Mouse (Mus musculus) forebrain, embryonic 11.5 days (tissue): Measurements from ENCODE around the gene Ppp3ca. TPM values are rescaled to one million over a fixed set of nuclear protein-coding genes. Genes with fewer than 3 reads are reported as not detected.

ENCODE experiments used
- ATAC-seq: fragments of 200-750 bp; cut with Nextera tagmentation; replicated peaks from 2 replicates; pipeline ENCODE4 v1.8.0; 2017; ENCODE audit warnings: moderate TSS enrichment; ENCODE audit not compliant: low FRiP score
- DNase-seq: peaks from one replicate; pipeline ENCODE4 v3.0.0-alpha.2; 2017; ENCODE audit warnings: low spot score
- H3K27ac ChIP-seq: fragments of 300-500 bp; sonication (generic); 2 replicates; pipeline ENCODE4 v1.5.1; 2014; ENCODE audit warnings: low read depth, low read length
- H3K27me3 ChIP-seq: fragments of 300-500 bp; sonication (generic); 2 replicates; pipeline ENCODE4 v1.6.1; 2014; ENCODE audit warnings: mild to moderate bottlenecking, low read length, mixed read lengths; ENCODE audit not compliant: control insufficient read depth, insufficient read depth
- H3K36me3 ChIP-seq: fragments of 300-500 bp; sonication (generic); 2 replicates; pipeline ENCODE4 v1.6.1; 2014; ENCODE audit warnings: mild to moderate bottlenecking, low read length, moderate library complexity, mixed read lengths; ENCODE audit not compliant: control insufficient read depth, insufficient read depth
- H3K4me1 ChIP-seq: fragments of 300-500 bp; sonication (generic); replicated peaks from 2 replicates; pipeline ENCODE4 v1.6.1; 2014; ENCODE audit warnings: low read length, mixed read lengths; ENCODE audit not compliant: control insufficient read depth, insufficient read depth
- H3K4me2 ChIP-seq: fragments of 300-500 bp; sonication (generic); 2 replicates; pipeline ENCODE4 v1.6.1; 2014; ENCODE audit warnings: low read depth, mild to moderate bottlenecking, low read length, moderate library complexity, mixed read lengths; ENCODE audit not compliant: severe bottlenecking
- H3K4me3 ChIP-seq: fragments of 300-500 bp; sonication (generic); 2 replicates; pipeline ENCODE4 v1.5.1; 2014; ENCODE audit warnings: low read depth, low read length
- H3K9ac ChIP-seq: fragments of 300-500 bp; sonication (generic); 2 replicates; pipeline ENCODE4 v1.6.1; 2014; ENCODE audit warnings: low read length
- H3K9me3 ChIP-seq: fragments of 300-500 bp; sonication (generic); 2 replicates; pipeline ENCODE4 v1.6.1; 2016; ENCODE audit warnings: low read length, mixed read lengths; ENCODE audit not compliant: control insufficient read depth
- WGBS: fragments of 180-500 bp; shearing (Covaris S2); extraction: QIAGEN DNeasy Blood & Tissue Kit; methylation state at CpG from one replicate; pipeline ENCODE4 v1.1.7; 2014; 5-methylcytosine and 5-hydroxymethylcytosine counted together
- polyA plus RNA-seq: library from polyadenylated mRNA; unstranded; fragments of >200 nt; fragmentation: Nextera tagmentation; extraction: Ambion mirVana; gene quantifications from 2 replicates; pipeline ENCODE4 v1.2.1, GENCODE M21; 2014

The Ppp3ca gene
- polyA plus RNA-seq, 1 experiment from 2014 or later, result 59.0 TPM

GRCm38 (mm10) chr3:136862051-136862837 is 192.3 kb downstream of the Ppp3ca start:
- H3K36me3 ChIP-seq, result no peaks in the 10 kb centered on the region
- no peaks in the 10 kb centered on the region for H3K27me3 ChIP-seq
- 92% methylated on average over 11 of the region's 11 CpGs for WGBS
- ATAC-seq (no peak), DNase-seq (no peak)
- no peak overlapping the region for H3K4me2 ChIP-seq
- H3K9me3 ChIP-seq, result no peaks in the 10 kb centered on the region
- no peak overlapping the region for H3K9ac ChIP-seq
- H3K4me1 ChIP-seq, result no peaks in the 10 kb centered on the region
- no peak overlapping the region for H3K27ac ChIP-seq
- H3K4me3 ChIP-seq, result no peak overlapping the region

- ATAC-seq (no peak), DNase-seq (no peak)
- H3K4me2 ChIP-seq, result no peak overlapping the region
- H3K9me3 ChIP-seq, result no peaks in the 10 kb centered on the region
- H3K4me1 ChIP-seq, result no peaks in the 10 kb centered on the region
- H3K27ac ChIP-seq, result no peak overlapping the region
- WGBS, result 88% methylated on average over 5 of the region's 5 CpGs
- no peaks in the 10 kb centered on the region for H3K36me3 ChIP-seq
- no peak overlapping the region for H3K9ac ChIP-seq
- no peaks in the 10 kb centered on the region for H3K27me3 ChIP-seq
- no peak overlapping the region for H3K4me3 ChIP-seq
Measured at GRCm38 (mm10) chr3:136863127-136863526, 193.2 kb downstream of the Ppp3ca start.

- Histone ChIP-seq H3K4me1 (no peaks in the 10 kb centered on the region), H3K27me3 (no peaks in the 10 kb centered on the region), H3K4me2 (no peak overlapping the region), H3K36me3 (no peaks in the 10 kb centered on the region), H3K27ac (no peak overlapping the region), H3K9ac (no peak overlapping the region), H3K9me3 (no peaks in the 10 kb centered on the region), H3K4me3 (no peak overlapping the region)
- no peak for ATAC-seq
- DNase-seq, result no peak
Measured at GRCm38 (mm10) chr3:136864306-136864705, 194.4 kb downstream of the Ppp3ca start.

- Histone ChIP-seq H3K4me3 (no peak overlapping the region), H3K27ac (no peak overlapping the region), H3K4me1 (no peaks in the 10 kb centered on the region), H3K9ac (no peak overlapping the region), H3K9me3 (no peaks in the 10 kb centered on the region), H3K4me2 (no peak overlapping the region), H3K27me3 (no peaks in the 10 kb centered on the region), H3K36me3 (no peaks in the 10 kb centered on the region)
- ATAC-seq (no peak), DNase-seq (no peak)
- WGBS, result 93% methylated on average over 4 of the region's 4 CpGs
Measured at GRCm38 (mm10) chr3:136865176-136865859, 195.4 kb downstream of the Ppp3ca start.

- no peaks in the 10 kb centered on the region for H3K4me1 ChIP-seq
- H3K4me2 ChIP-seq, result no peak overlapping the region
- DNase-seq (no peak), ATAC-seq (no peak)
- H3K27ac ChIP-seq, result no peak overlapping the region
- H3K4me3 ChIP-seq, result no peak overlapping the region
- no peaks in the 10 kb centered on the region for H3K9me3 ChIP-seq
- H3K9ac ChIP-seq, result no peak overlapping the region
- no peaks in the 10 kb centered on the region for H3K27me3 ChIP-seq
- 94% methylated on average over 3 of the region's 3 CpGs for WGBS
- no peaks in the 10 kb centered on the region for H3K36me3 ChIP-seq
Measured at GRCm38 (mm10) chr3:136866095-136866494, 196.2 kb downstream of the Ppp3ca start.

GRCm38 (mm10) chr3:136866571-136866970 is 196.6 kb downstream of the Ppp3ca start:
- ATAC-seq (no peak), DNase-seq (no peak)
- Histone ChIP-seq H3K9me3 (no peaks in the 10 kb centered on the region), H3K4me3 (no peak overlapping the region), H3K36me3 (no peaks in the 10 kb centered on the region), H3K27me3 (no peaks in the 10 kb centered on the region), H3K4me2 (no peak overlapping the region), H3K9ac (no peak overlapping the region), H3K27ac (no peak overlapping the region), H3K4me1 (no peaks in the 10 kb centered on the region)
- WGBS, result 85% methylated on average over 3 of the region's 3 CpGs

GRCm38 (mm10) chr3:136867366-136867765 is 197.4 kb downstream of the Ppp3ca start:
- Histone ChIP-seq H3K27me3 (no peaks in the 10 kb centered on the region), H3K36me3 (no peaks in the 10 kb centered on the region), H3K4me2 (no peak overlapping the region), H3K4me3 (no peak overlapping the region), H3K4me1 (0 out of 2 replicates have a peak, but pooled peaks cover 3% of the 10 kb centered on the region), H3K9ac (no peak overlapping the region), H3K9me3 (no peaks in the 10 kb centered on the region), H3K27ac (no peak overlapping the region)
- ATAC-seq (no peak), DNase-seq (no peak)
- 91% methylated on average over 2 of the region's 2 CpGs for WGBS

GRCm38 (mm10) chr3:136871772-136872532 is 202.0 kb downstream of the Ppp3ca start:
- no peak overlapping the region for H3K4me2 ChIP-seq
- no peaks in the 10 kb centered on the region for H3K9me3 ChIP-seq
- H3K27me3 ChIP-seq, result no peaks in the 10 kb centered on the region
- no peaks in the 10 kb centered on the region for H3K36me3 ChIP-seq
- WGBS, result 87% methylated on average over 14 of the region's 14 CpGs
- DNase-seq (no peak), ATAC-seq (0 out of 2 replicates have a peak, but pooled peaks have one; percentile 40)
- peaks cover 5% of the 10 kb centered on the region; the same call in 1 of the 2 replicates for H3K4me1 ChIP-seq
- no peak overlapping the region for H3K4me3 ChIP-seq
- H3K9ac ChIP-seq, result no peak overlapping the region
- H3K27ac ChIP-seq, result no peak overlapping the region
